8 mouse cellular contexts compared by ENCODE assay signal in genomic region chr19:10602787-10603186, GRCm38 (mm10). TPM values are rescaled to one million over a fixed set of nuclear protein-coding genes. Genes with fewer than 3 reads are reported as not detected.
A peak's percentile ranks its signal among the peaks of the same experiment; 100 is the strongest.
DNase-seq lines count a peak whose midpoint lies in the region; ATAC-seq and TF ChIP-seq lines count a peak whose summit lies in the region.

No protein-coding gene starts in this region.

- peaks cover 21% of the 10 kb centered on the region; the same call in 1 of the 2 replicates for H3K79me2 ChIP-seq in liver, adult 2 months (ENCODE audit: control insufficient read depth, insufficient read depth, low read length)
- peaks cover 24% of the 10 kb centered on the region for H3K79me2 ChIP-seq in myocyte (ENCODE audit: control insufficient read depth, insufficient read depth)

- ATAC-seq in heart, embryonic 11.5 days (replicated peaks; ENCODE audit: insufficient number of reproducible peaks, low FRiP score, low TSS enrichment), result no peak; the same call in 1 of the 2 replicates
- ATAC-seq in kidney, embryonic 16.5 days (ENCODE audit: low FRiP score, low TSS enrichment), result peak; percentile 62; the same call in 1 of the 2 replicates

- peak; percentile 91 for DNase-seq in A20 (ENCODE audit: low read depth, low spot score)
- DNase-seq in liver, adult 2 months (ENCODE audit: extremely low read depth, low read depth, low spot score), result peak; percentile 84
- DNase-seq in splenic B cell, adult 2 months (ENCODE audit: low read depth, low spot score), result peak; percentile 92

- WGBS in heart, embryonic 11.5 days (ENCODE audit: insufficient replicate concordance), result 2% methylated on average over 9 of the region's 9 CpGs
- 1% methylated on average over 9 of the region's 9 CpGs for WGBS in kidney, embryonic 16.5 days
- WGBS in liver, adult 2 months, result under 1% methylated on average over 9 of the region's 9 CpGs

- peaks cover 3% of the 10 kb centered on the region for H3K36me3 ChIP-seq in heart, embryonic 11.5 days (ENCODE audit: control insufficient read depth, insufficient read depth, low read length)
- peaks cover 10% of the 10 kb centered on the region for H3K36me3 ChIP-seq in kidney, embryonic 16.5 days (ENCODE audit: insufficient read depth, low read length)
- H3K36me3 ChIP-seq in liver, adult 2 months (ENCODE audit: control insufficient read depth, insufficient read depth, low read length), result peaks cover 23% of the 10 kb centered on the region
- H3K36me3 ChIP-seq in myocyte (ENCODE audit: control insufficient read depth, insufficient read depth), result peaks cover under 1% of the 10 kb centered on the region
- peaks cover 2% of the 10 kb centered on the region; the same call in 1 of the 2 replicates for H3K36me3 ChIP-seq in splenic B cell, adult 2 months (ENCODE audit: control insufficient read depth, insufficient read depth, low read length, poor library complexity, severe bottlenecking)

- TF ChIP-seq CTCF in bone marrow macrophage, adult 2 months (IDR thresholded peaks at IDR 0.05; ENCODE audit: low read depth, low read length), result peak; percentile 62
- peak; percentile 77 for TF ChIP-seq CTCF in embryonic fibroblast, embryonic 13.5 days (IDR thresholded peaks at IDR 0.05; ENCODE audit: borderline replicate concordance, insufficient read depth, low read length)
- peak; percentile 94 for TF ChIP-seq CTCF in liver, adult 2 months (IDR thresholded peaks at IDR 0.05; ENCODE audit: low read depth, low read length)

- H3K27ac ChIP-seq in bone marrow macrophage, adult 2 months (ENCODE audit: insufficient read depth, low read depth, low read length), result peak overlapping the region; percentile 49
- peak overlapping the region; percentile 93 for H3K27ac ChIP-seq in embryonic fibroblast, embryonic 13.5 days (ENCODE audit: insufficient read depth, low read length)
- H3K27ac ChIP-seq in heart, embryonic 11.5 days (ENCODE audit: low read depth, low read length), result peak overlapping the region; percentile 94
- peak overlapping the region; percentile 88 for H3K27ac ChIP-seq in kidney, embryonic 16.5 days (ENCODE audit: low read length)
- H3K27ac ChIP-seq in liver, adult 2 months (replicated peaks; ENCODE audit: insufficient read depth, low read depth, low read length), result peak overlapping the region; percentile 85

- no peaks in the 10 kb centered on the region for H3K9me3 ChIP-seq in heart, embryonic 11.5 days (replicated peaks; ENCODE audit: control insufficient read depth, low read length)
- H3K9me3 ChIP-seq in kidney, embryonic 16.5 days (ENCODE audit: low read length), result no peaks in the 10 kb centered on the region

- peaks cover 29% of the 10 kb centered on the region for H3K4me1 ChIP-seq in bone marrow macrophage, adult 2 months (ENCODE audit: control insufficient read depth, insufficient read depth, low read length)
- H3K4me1 ChIP-seq in embryonic fibroblast, embryonic 13.5 days (ENCODE audit: control insufficient read depth, insufficient read depth, low read length), result peaks cover 18% of the 10 kb centered on the region
- peaks cover 15% of the 10 kb centered on the region for H3K4me1 ChIP-seq in heart, embryonic 11.5 days (ENCODE audit: control insufficient read depth, insufficient read depth, low read length)
- H3K4me1 ChIP-seq in kidney, embryonic 16.5 days (ENCODE audit: insufficient read depth, low read length), result peaks cover 27% of the 10 kb centered on the region
- peaks cover 27% of the 10 kb centered on the region for H3K4me1 ChIP-seq in liver, adult 2 months (ENCODE audit: control insufficient read depth, insufficient read depth, low read length)

- peak overlapping the region; percentile 59 for H3K4me2 ChIP-seq in heart, embryonic 11.5 days
- peak overlapping the region; percentile 52 for H3K4me2 ChIP-seq in kidney, embryonic 16.5 days (replicated peaks; ENCODE audit: low read depth, low read length)
- H3K4me2 ChIP-seq in myocyte (ENCODE audit: low read depth), result peak overlapping the region; percentile 95

- no peaks in the 10 kb centered on the region for H3K27me3 ChIP-seq in heart, embryonic 11.5 days (ENCODE audit: control insufficient read depth, insufficient read depth, low read length)
- no peaks in the 10 kb centered on the region for H3K27me3 ChIP-seq in kidney, embryonic 16.5 days (ENCODE audit: insufficient read depth, low read length)
- H3K27me3 ChIP-seq in liver, adult 2 months (ENCODE audit: control insufficient read depth, insufficient read depth, low read length), result no peaks in the 10 kb centered on the region
- H3K27me3 ChIP-seq in myocyte (ENCODE audit: control insufficient read depth, insufficient read depth, insufficient read length), result no peaks in the 10 kb centered on the region
- no peaks in the 10 kb centered on the region for H3K27me3 ChIP-seq in splenic B cell, adult 2 months (ENCODE audit: control insufficient read depth, insufficient read depth, low read length, poor library complexity, severe bottlenecking)

- no peak overlapping the region for H3ac ChIP-seq in myocyte (ENCODE audit: control insufficient read depth, insufficient read length)

- H3K9ac ChIP-seq in heart, embryonic 11.5 days (ENCODE audit: low read depth, low read length), result peak overlapping the region; percentile 77
- H3K9ac ChIP-seq in kidney, embryonic 16.5 days (replicated peaks; ENCODE audit: low read length), result peak overlapping the region; percentile 91
- H3K9ac ChIP-seq in liver, adult 2 months (ENCODE audit: low read depth, low read length), result peak overlapping the region; percentile 74

- peak overlapping the region; percentile 33 for H3K4me3 ChIP-seq in bone marrow macrophage, adult 2 months (ENCODE audit: insufficient read depth, low read length)
- H3K4me3 ChIP-seq in embryonic fibroblast, embryonic 13.5 days (ENCODE audit: insufficient read depth, low read length), result peak overlapping the region; percentile 7; the same call in 1 of the 2 replicates
- H3K4me3 ChIP-seq in heart, embryonic 11.5 days (ENCODE audit: low read depth, low read length), result peak overlapping the region; percentile 28
- peak overlapping the region; percentile 40 for H3K4me3 ChIP-seq in kidney, embryonic 16.5 days (ENCODE audit: low read length)
- H3K4me3 ChIP-seq in liver, adult 2 months (ENCODE audit: insufficient read depth, low read depth, low read length), result peak overlapping the region; percentile 48
- H3K4me3 ChIP-seq in myocyte, result peak overlapping the region; percentile 2

- TF ChIP-seq POLR2A in bone marrow macrophage, adult 2 months (IDR thresholded peaks at IDR 0.05; ENCODE audit: borderline replicate concordance, low read depth, low read length), result no peak
- TF ChIP-seq POLR2A in embryonic fibroblast, embryonic 13.5 days (IDR thresholded peaks at IDR 0.05; ENCODE audit: low read depth, low read length), result peak; percentile 66
- no peak for TF ChIP-seq POLR2A in liver, adult 2 months (IDR thresholded peaks at IDR 0.05; ENCODE audit: extremely low read depth, insufficient read depth, low read length)
- TF ChIP-seq POLR2A in myocyte (IDR thresholded peaks at IDR 0.05; ENCODE audit: insufficient read length, low read depth), result no peak

RNA-seq across cellular contexts. Expression of gene Ddb1, which starts 2.3 kb away (rescaled TPM):
- 85.9 and 103 TPM in 2 replicates for polyA plus RNA-seq in bone marrow macrophage, adult 2 months (2012; ENCODE audit: insufficient read depth, insufficient read length, missing spikeins)
- polyA plus RNA-seq in embryonic fibroblast, embryonic 13.5 days (2011; ENCODE audit: insufficient read length, low read depth, missing spikeins), result 545 and 617 TPM in 2 replicates
- 265 and 328 TPM in 2 replicates for polyA plus RNA-seq in heart, embryonic 11.5 days (2014; fragmentation: Nextera tagmentation; extraction: Ambion mirVana)
- polyA plus RNA-seq in kidney, embryonic 16.5 days (2015; fragmentation: Nextera tagmentation; extraction: Ambion mirVana), result 425 and 430 TPM in 2 replicates
- 128 and 138 TPM in 2 replicates for total RNA-seq in liver, adult 2 months (2014; rRNA removed)
- polyA plus RNA-seq in liver, adult 2 months (2012; rRNA removed), result 51.9 and 63.5 TPM in 2 replicates
- 571 TPM for polyA plus RNA-seq in myocyte (2012; fragmentation: generic; extraction: Trizol)

RNA-seq across cellular contexts. Expression of gene Tkfc, which starts 2.7 kb away (rescaled TPM):
- 4.9 and 7.1 TPM in 2 replicates for polyA plus RNA-seq in bone marrow macrophage, adult 2 months (2012; ENCODE audit: insufficient read depth, insufficient read length, missing spikeins)
- polyA plus RNA-seq in embryonic fibroblast, embryonic 13.5 days (2011; ENCODE audit: insufficient read length, low read depth, missing spikeins), result 19.8 and 24.0 TPM in 2 replicates
- 13.6 and 14.3 TPM in 2 replicates for polyA plus RNA-seq in heart, embryonic 11.5 days (2014; fragmentation: Nextera tagmentation; extraction: Ambion mirVana)
- polyA plus RNA-seq in kidney, embryonic 16.5 days (2015; fragmentation: Nextera tagmentation; extraction: Ambion mirVana), result 54.9 and 56.2 TPM in 2 replicates
- 72.6 and 87.6 TPM in 2 replicates for total RNA-seq in liver, adult 2 months (2014; rRNA removed)
- 294 and 417 TPM in 2 replicates for polyA plus RNA-seq in liver, adult 2 months (2012; rRNA removed)
- 16.7 TPM for polyA plus RNA-seq in myocyte (2012; fragmentation: generic; extraction: Trizol)

RNA-seq across cellular contexts. Expression of gene Tmem138, which starts 25.6 kb away (rescaled TPM):
- 8.4 and 10.6 TPM in 2 replicates for polyA plus RNA-seq in bone marrow macrophage, adult 2 months (2012; ENCODE audit: insufficient read depth, insufficient read length, missing spikeins)
- 21.1 and 22.8 TPM in 2 replicates for polyA plus RNA-seq in embryonic fibroblast, embryonic 13.5 days (2011; ENCODE audit: insufficient read length, low read depth, missing spikeins)
- 31.7 and 32.0 TPM in 2 replicates for polyA plus RNA-seq in heart, embryonic 11.5 days (2014; fragmentation: Nextera tagmentation; extraction: Ambion mirVana)
- polyA plus RNA-seq in kidney, embryonic 16.5 days (2015; fragmentation: Nextera tagmentation; extraction: Ambion mirVana), result 46.6 and 48.8 TPM in 2 replicates
- 1.5 and 1.7 TPM in 2 replicates for total RNA-seq in liver, adult 2 months (2014; rRNA removed)
- polyA plus RNA-seq in liver, adult 2 months (2012; rRNA removed), result 2.8 and 3.3 TPM in 2 replicates
- 16.0 TPM for polyA plus RNA-seq in myocyte (2012; fragmentation: generic; extraction: Trizol)

RNA-seq across cellular contexts. Expression of gene Cyb561a3, which starts 25.8 kb away (rescaled TPM):
- 30.1 and 34.2 TPM in 2 replicates for polyA plus RNA-seq in bone marrow macrophage, adult 2 months (2012; ENCODE audit: insufficient read depth, insufficient read length, missing spikeins)
- polyA plus RNA-seq in embryonic fibroblast, embryonic 13.5 days (2011; ENCODE audit: insufficient read length, low read depth, missing spikeins), result 19.7 and 20.5 TPM in 2 replicates
- polyA plus RNA-seq in heart, embryonic 11.5 days (2014; fragmentation: Nextera tagmentation; extraction: Ambion mirVana), result 12.8 and 14.3 TPM in 2 replicates
- polyA plus RNA-seq in kidney, embryonic 16.5 days (2015; fragmentation: Nextera tagmentation; extraction: Ambion mirVana), result 20.0 and 21.6 TPM in 2 replicates
- 8.9 and 13.8 TPM in 2 replicates for total RNA-seq in liver, adult 2 months (2014; rRNA removed)
- 29.7 and 32.5 TPM in 2 replicates for polyA plus RNA-seq in liver, adult 2 months (2012; rRNA removed)
- polyA plus RNA-seq in myocyte (2012; fragmentation: generic; extraction: Trizol), result 21.7 TPM

RNA-seq across cellular contexts. Expression of gene Vwce, which starts 31.2 kb away (rescaled TPM):
- not detected in 2 replicates for polyA plus RNA-seq in bone marrow macrophage, adult 2 months (2012; ENCODE audit: insufficient read depth, insufficient read length, missing spikeins)
- polyA plus RNA-seq in embryonic fibroblast, embryonic 13.5 days (2011; ENCODE audit: insufficient read length, low read depth, missing spikeins), result 0.70 and 1.1 TPM in 2 replicates
- polyA plus RNA-seq in heart, embryonic 11.5 days (2014; fragmentation: Nextera tagmentation; extraction: Ambion mirVana), result 0.46 and 0.55 TPM in 2 replicates
- 2.9 and 3.9 TPM in 2 replicates for polyA plus RNA-seq in kidney, embryonic 16.5 days (2015; fragmentation: Nextera tagmentation; extraction: Ambion mirVana)
- 4.5 and 6.2 TPM in 2 replicates for total RNA-seq in liver, adult 2 months (2014; rRNA removed)
- 24.8 and 30.7 TPM in 2 replicates for polyA plus RNA-seq in liver, adult 2 months (2012; rRNA removed)
- polyA plus RNA-seq in myocyte (2012; fragmentation: generic; extraction: Trizol), result 0.05 TPM
